Mouse (Mus musculus) cerebellum, adult 9-10 months (tissue): Measurements from ENCODE around the gene Hlcs.

Experiments used
- DNase-seq: peaks from one replicate; pipeline ENCODE4 v3.0.0; 2022

The Hlcs gene

GRCm38 (mm10) chr16:94289138-94290072 is 24.0 kb downstream of the Hlcs start:
- peak; percentile 75 for DNase-seq

- no peak for DNase-seq
Measured at GRCm38 (mm10) chr16:94287826-94288225, 25.5 kb downstream of the Hlcs start.

GRCm38 (mm10) chr16:94283972-94284371 is 29.4 kb downstream of the Hlcs start:
- no peak for DNase-seq

GRCm38 (mm10) chr16:94270826-94271225 is 42.5 kb downstream of the Hlcs start:
- DNase-seq: no peak

- peak; percentile 95 for DNase-seq
Measured at GRCm38 (mm10) chr16:94269635-94270034, 43.7 kb downstream of the Hlcs start.

- DNase-seq: no peak
Measured at GRCm38 (mm10) chr16:94268205-94268604, 45.2 kb downstream of the Hlcs start.

- no peak for DNase-seq
Measured at GRCm38 (mm10) chr16:94264611-94265010, 48.8 kb downstream of the Hlcs start.

GRCm38 (mm10) chr16:94262501-94262900 is 50.9 kb downstream of the Hlcs start:
- no peak for DNase-seq

GRCm38 (mm10) chr16:94260938-94261630 is 52.3 kb downstream of the Hlcs start:
- no peak for DNase-seq

- peak; percentile 64 for DNase-seq
Measured at GRCm38 (mm10) chr16:94258366-94259310, 54.7 kb downstream of the Hlcs start.

- DNase-seq: no peak
Measured at GRCm38 (mm10) chr16:94255592-94255991, 57.8 kb downstream of the Hlcs start.

- no peak for DNase-seq
Measured at GRCm38 (mm10) chr16:94255035-94255434, 58.3 kb downstream of the Hlcs start.

GRCm38 (mm10) chr16:94254415-94254891 is 58.9 kb downstream of the Hlcs start:
- no peak for DNase-seq

GRCm38 (mm10) chr16:94253671-94254414 is 59.5 kb downstream of the Hlcs start:
- no peak for DNase-seq

GRCm38 (mm10) chr16:94251756-94252155 is 61.6 kb downstream of the Hlcs start:
- no peak for DNase-seq

GRCm38 (mm10) chr16:94250640-94251349 is 62.6 kb downstream of the Hlcs start:
- DNase-seq: peak; percentile 40

- DNase-seq: no peak
Measured at GRCm38 (mm10) chr16:94250136-94250535, 63.2 kb downstream of the Hlcs start.

- no peak for DNase-seq
Measured at GRCm38 (mm10) chr16:94249666-94250065, 63.7 kb downstream of the Hlcs start.

GRCm38 (mm10) chr16:94248721-94249120 is 64.7 kb downstream of the Hlcs start:
- DNase-seq: peak; percentile 38

GRCm38 (mm10) chr16:94246976-94247375 is 66.4 kb downstream of the Hlcs start:
- DNase-seq: no peak
